Mouse (Mus musculus) liver, postnatal 0 days (tissue): ENCODE measurements around the gene Calb2.

ENCODE experiments used
- CTCF ChIP-seq: sonication (generic); IDR thresholded peaks from 2 replicates; pipeline ENCODE4 v1.5.1; 2016; ENCODE audit warnings: antibody characterized with exemption, low read depth
- EP300 ChIP-seq: IDR thresholded peaks from 2 replicates; pipeline ENCODE4 v1.6.1; 2016; ENCODE audit warnings: antibody characterized with exemption, low read depth, mild to moderate bottlenecking

DNA sequence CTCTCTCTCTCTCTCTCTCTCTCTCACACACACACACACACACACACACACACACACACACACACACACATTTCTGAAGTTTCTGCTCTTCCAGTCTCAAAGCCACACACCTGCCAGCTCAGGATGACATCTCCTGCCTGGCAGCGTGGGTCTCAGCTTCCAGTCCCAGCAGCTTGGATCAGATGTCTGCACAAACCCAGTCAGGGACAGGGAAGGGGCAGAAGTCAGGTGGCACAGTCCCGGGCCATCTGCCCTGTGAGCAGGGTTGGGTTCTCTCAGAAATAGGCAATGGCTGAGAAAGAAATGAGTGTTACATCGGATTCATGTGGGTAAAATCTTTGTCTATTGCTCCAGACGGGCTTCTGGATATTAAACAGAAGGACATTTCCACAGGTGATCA, 27.2 kb downstream of the Calb2 start:
- TF ChIP-seq EP300: no peak
- no peak for TF ChIP-seq CTCF
